Comparison of ENCODE assay signal across 18 mouse cellular contexts in the genomic region with DNA sequence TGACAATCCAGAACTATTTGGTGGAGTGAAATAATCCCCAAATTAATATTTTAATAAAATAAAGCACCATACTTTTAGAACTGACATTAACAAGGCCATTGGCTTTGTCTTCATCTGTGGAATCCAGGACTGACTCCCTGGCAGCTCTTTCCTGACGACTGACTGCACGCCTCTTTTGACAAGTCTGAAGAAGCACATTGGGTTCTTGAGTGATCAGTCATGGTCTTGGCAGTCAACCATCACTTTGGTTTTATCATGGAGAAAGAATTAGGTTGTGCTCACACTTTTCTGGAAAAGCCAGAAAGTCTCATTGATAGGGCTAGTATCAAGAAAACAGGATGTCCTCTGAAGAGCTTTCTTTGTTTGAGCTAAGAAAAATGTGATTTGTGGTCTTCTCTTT.
"Had no signal": no experiment of that assay in that cellular context is flagged by ENCODE, and none has a peak within 500 bp of the region (broad histone marks: within the 10 kb centered on the region; RNA-seq: fewer than 3 reads in every experiment).

No protein-coding gene starts in this region.

- H3K9ac ChIP-seq: liver, embryonic 13.5 days; midbrain, embryonic 12.5 days; midbrain, embryonic 15.5 days; neural tube, embryonic 12.5 days; neural tube, embryonic 15.5 days; stomach, embryonic 15.5 days had no signal

- H3K4me3 ChIP-seq: left cerebral cortex, adult 2 months; liver, embryonic 13.5 days; midbrain, embryonic 12.5 days; midbrain, embryonic 15.5 days; neural tube, embryonic 12.5 days; neural tube, embryonic 15.5 days; stomach, embryonic 15.5 days had no signal

- H3K27ac ChIP-seq: left cerebral cortex, adult 2 months; liver, embryonic 13.5 days; macrophage; midbrain, embryonic 12.5 days; midbrain, embryonic 15.5 days; neural tube, embryonic 12.5 days; neural tube, embryonic 15.5 days; stomach, embryonic 15.5 days had no signal

- DNase-seq: kidney, postnatal 10 days; kidney, postnatal 36 days; layer of hippocampus, postnatal 36 days; liver, embryonic 13.5 days; lung, adult 2 months; lung, postnatal 14 days; right cerebral cortex, adult 18-20 months; right cerebral cortex, postnatal 14 days; right cerebral cortex, postnatal 4 days; spleen, adult 18-20 months; thymus, postnatal 25 days had no signal

- H3K4me1 ChIP-seq: liver, embryonic 13.5 days; midbrain, embryonic 12.5 days; midbrain, embryonic 15.5 days; neural tube, embryonic 12.5 days; neural tube, embryonic 15.5 days; stomach, embryonic 15.5 days had no signal

- H3K27me3 ChIP-seq: liver, embryonic 13.5 days; midbrain, embryonic 12.5 days; midbrain, embryonic 15.5 days; neural tube, embryonic 12.5 days; neural tube, embryonic 15.5 days; stomach, embryonic 15.5 days had no signal

- H3K36me3 ChIP-seq: liver, embryonic 13.5 days; midbrain, embryonic 12.5 days; midbrain, embryonic 15.5 days; neural tube, embryonic 12.5 days; neural tube, embryonic 15.5 days; stomach, embryonic 15.5 days had no signal

- H3K4me2 ChIP-seq: liver, embryonic 13.5 days; midbrain, embryonic 12.5 days; midbrain, embryonic 15.5 days; neural tube, embryonic 12.5 days; neural tube, embryonic 15.5 days; stomach, embryonic 15.5 days had no signal

- ATAC-seq: midbrain, embryonic 15.5 days had no signal

- H3K9me3 ChIP-seq: liver, embryonic 13.5 days; midbrain, embryonic 12.5 days; midbrain, embryonic 15.5 days; neural tube, embryonic 12.5 days; neural tube, embryonic 15.5 days; stomach, embryonic 15.5 days had no signal
